Mouse (Mus musculus): Measurements from ENCODE around the gene Cmtm3.
A peak's percentile ranks its signal among the peaks of the same experiment; 100 is the strongest.
"Not testable (repeated sequence)": the region's sequence is repeated elsewhere in the genome, so short reads cannot be mapped to it uniquely, and the experiment has no call there.

The Cmtm3 gene

GRCm38 (mm10) chr8:104339229-104339982 lies at the start of gene Cmtm3:
Gene Cmtm3 (plus strand): TSS chr8:104339410.
- peak; percentile 16 for DNase-seq (ENCODE audit: low spot score)

- not testable (repeated sequence) for DNase-seq (ENCODE audit: low spot score)
These were observed 46.1 kb upstream of the Cmtm3 start, which contains the start of gene Cmtm2a for GRCm38 (mm10) chr8:104293081-104293480. Gene Cmtm2a (minus strand): TSS chr8:104293181.

GRCm38 (mm10) chr8:104294396-104294795 lies 44.8 kb upstream of the Cmtm3 start:
- DNase-seq (ENCODE audit: low spot score): no peak

- DNase-seq (ENCODE audit: low spot score): peak; percentile 44
These were observed 37.6 kb upstream of the Cmtm3 start for GRCm38 (mm10) chr8:104301577-104301976.

- not testable (repeated sequence) for DNase-seq (ENCODE audit: low spot score)
These were observed 36.7 kb upstream of the Cmtm3 start for GRCm38 (mm10) chr8:104302536-104302935.

- DNase-seq (ENCODE audit: low spot score): no peak
These were observed 34.2 kb upstream of the Cmtm3 start for GRCm38 (mm10) chr8:104304962-104305361.

GRCm38 (mm10) chr8:104308341-104308740 lies 30.9 kb upstream of the Cmtm3 start:
- DNase-seq (ENCODE audit: low spot score): not testable (repeated sequence)

- DNase-seq (ENCODE audit: low spot score): not testable (repeated sequence)
These were observed 29.6 kb upstream of the Cmtm3 start, which contains the start of the genes Gm45711 and Cmtm1 for GRCm38 (mm10) chr8:104309441-104310155. Gene Gm45711 (minus strand): TSS chr8:104310081. Gene Cmtm1 (minus strand): TSS chr8:104310145.

GRCm38 (mm10) chr8:104312023-104312422 lies 27.2 kb upstream of the Cmtm3 start:
- DNase-seq (ENCODE audit: low spot score): not testable (repeated sequence)

- DNase-seq (ENCODE audit: low spot score): no peak
These were observed 25.9 kb upstream of the Cmtm3 start for GRCm38 (mm10) chr8:104313311-104313710.

GRCm38 (mm10) chr8:104321267-104321666 lies 17.9 kb upstream of the Cmtm3 start, which contains the start of gene Gm11020:
Gene Gm11020 (plus strand): TSS chr8:104321567.
- not testable (repeated sequence) for DNase-seq (ENCODE audit: low spot score)

- DNase-seq (ENCODE audit: low spot score): not testable (repeated sequence)
These were observed 17.3 kb upstream of the Cmtm3 start, which contains the start of gene Cmtm2b for GRCm38 (mm10) chr8:104321930-104322329. Gene Cmtm2b (plus strand): TSS chr8:104322230.

- no peak for DNase-seq (ENCODE audit: low spot score)
These were observed 6.3 kb upstream of the Cmtm3 start for GRCm38 (mm10) chr8:104332665-104333631.

- DNase-seq (ENCODE audit: low spot score): no peak
These were observed 5.4 kb upstream of the Cmtm3 start for GRCm38 (mm10) chr8:104333786-104334185.

GRCm38 (mm10) chr8:104334196-104334595 lies 5.0 kb upstream of the Cmtm3 start:
- no peak for DNase-seq (ENCODE audit: low spot score)

- no peak for DNase-seq (ENCODE audit: low spot score)
These were observed 2.4 kb upstream of the Cmtm3 start for GRCm38 (mm10) chr8:104336806-104337205.

- no peak for DNase-seq (ENCODE audit: low spot score)
These were observed 1.3 kb upstream of the Cmtm3 start for GRCm38 (mm10) chr8:104337890-104338289.

GRCm38 (mm10) chr8:104339983-104340232 lies 698 bp downstream of the Cmtm3 start:
- DNase-seq (ENCODE audit: low spot score): no peak

- peak; percentile 86 for DNase-seq (ENCODE audit: low spot score)
These were observed 1.3 kb downstream of the Cmtm3 start for GRCm38 (mm10) chr8:104340233-104341105.

- peak; percentile 82 for DNase-seq (ENCODE audit: low spot score)
These were observed 1.9 kb downstream of the Cmtm3 start for GRCm38 (mm10) chr8:104341106-104341561.

GRCm38 (mm10) chr8:104341678-104342077 lies 2.5 kb downstream of the Cmtm3 start:
- no peak for DNase-seq (ENCODE audit: low spot score)

Data from embryo, embryonic 10 days (tissue).